Comparison of ENCODE assay signal across 12 mouse cellular contexts in genomic region chr10:89743266-89743665, GRCm38 (mm10). TPM values are rescaled to one million over a fixed set of nuclear protein-coding genes. Genes with fewer than 3 reads are reported as not detected.
"Had no signal": no experiment of that assay in that cellular context is flagged by ENCODE, and none has a peak within 500 bp of the region (broad histone marks: within the 10 kb centered on the region; RNA-seq: fewer than 3 reads in every experiment).

No protein-coding gene starts in this region.

- H3K9me3 ChIP-seq: limb, embryonic 13.5 days; midbrain, embryonic 10.5 days had no signal

- H3K27me3 ChIP-seq: limb, embryonic 13.5 days had no signal

- H3K36me3 ChIP-seq: limb, embryonic 13.5 days; midbrain, embryonic 10.5 days had no signal

- DNase-seq: kidney, adult 9 months; kidney, postnatal 36 days; left cerebral cortex, postnatal 4 days; lung, adult 18-20 months; right cerebral cortex, adult 18-20 months; right cerebral cortex, postnatal 25 days; thymus, postnatal 36 days had no signal

- H3K4me3 ChIP-seq: limb, embryonic 13.5 days; midbrain, embryonic 10.5 days had no signal

- H3K27ac ChIP-seq: kidney, postnatal 0 days; limb, embryonic 13.5 days; liver, embryonic 14.5 days; midbrain, embryonic 10.5 days had no signal

RNA-seq across cellular contexts. Expression of gene Actr6, which starts 11.2 kb away (rescaled TPM):
- polyA plus RNA-seq: small intestine, adult 2 months had no signal
